Mouse (Mus musculus): ENCODE results near the gene Gm4070. TPM values are rescaled to one million over a fixed set of nuclear protein-coding genes. Genes with fewer than 3 reads are reported as not detected.
"Not testable (repeated sequence)": the region's sequence is repeated elsewhere in the genome, so short reads cannot be mapped to it uniquely, and the experiment has no call there.

Gene Gm4070
- polyA plus RNA-seq (2012; rRNA removed) (0.17 and 0.63 TPM in 2 replicates), polyA plus RNA-seq (2014; fragmentation: Nextera tagmentation; extraction: Ambion mirVana) (0.48 TPM in 1 of 2 replicates, not detected in the other)

GRCm38 (mm10) chr7:105953812-105954211 lies at the start of gene Gm4070:
TSS of gene Gm4070 (minus strand) at chr7:105953967.
- H3K9me3 ChIP-seq (ENCODE audit: control insufficient read depth, low read length); H3K27me3 ChIP-seq (ENCODE audit: control insufficient read depth, insufficient read depth, low read length); H3K4me3 ChIP-seq (replicated peaks; ENCODE audit: low read length); H3K9ac ChIP-seq (ENCODE audit: low read depth, low read length, severe bottlenecking); H3K27ac ChIP-seq (replicated peaks; ENCODE audit: low read depth, low read length); H3K36me3 ChIP-seq (ENCODE audit: control insufficient read depth, insufficient read depth, low read length); ATAC-seq (ENCODE audit: low FRiP score, low read depth); DNase-seq (ENCODE audit: low spot score); H3K4me2 ChIP-seq (replicated peaks; ENCODE audit: low read depth, low read length, severe bottlenecking); H3K4me1 ChIP-seq (ENCODE audit: control insufficient read depth, insufficient read depth, low read length): not testable (repeated sequence)
- WGBS, result 77% methylated on average over 1 of the region's 1 CpGs

- H3K4me3 ChIP-seq (replicated peaks; ENCODE audit: low read length); DNase-seq (ENCODE audit: low spot score); H3K27ac ChIP-seq (replicated peaks; ENCODE audit: low read depth, low read length); ATAC-seq (ENCODE audit: low FRiP score, low read depth); H3K9ac ChIP-seq (ENCODE audit: low read depth, low read length, severe bottlenecking); H3K4me2 ChIP-seq (replicated peaks; ENCODE audit: low read depth, low read length, severe bottlenecking); H3K4me1 ChIP-seq (ENCODE audit: control insufficient read depth, insufficient read depth, low read length); H3K27me3 ChIP-seq (ENCODE audit: control insufficient read depth, insufficient read depth, low read length); H3K9me3 ChIP-seq (ENCODE audit: control insufficient read depth, low read length); H3K36me3 ChIP-seq (ENCODE audit: control insufficient read depth, insufficient read depth, low read length): not testable (repeated sequence)
Observed at GRCm38 (mm10) chr7:105954540-105954939, 773 bp upstream of the Gm4070 start.

- H3K27ac ChIP-seq (replicated peaks; ENCODE audit: low read depth, low read length); ATAC-seq (ENCODE audit: low FRiP score, low read depth); H3K36me3 ChIP-seq (ENCODE audit: control insufficient read depth, insufficient read depth, low read length); H3K27me3 ChIP-seq (ENCODE audit: control insufficient read depth, insufficient read depth, low read length); H3K4me2 ChIP-seq (replicated peaks; ENCODE audit: low read depth, low read length, severe bottlenecking); DNase-seq (ENCODE audit: low spot score); H3K4me1 ChIP-seq (ENCODE audit: control insufficient read depth, insufficient read depth, low read length); H3K4me3 ChIP-seq (replicated peaks; ENCODE audit: low read length); H3K9ac ChIP-seq (ENCODE audit: low read depth, low read length, severe bottlenecking); H3K9me3 ChIP-seq (ENCODE audit: control insufficient read depth, low read length): not testable (repeated sequence)
- WGBS, result no CpG with 5 or more reads among the region's 5 CpGs
Observed at GRCm38 (mm10) chr7:105952408-105952807, 1.4 kb downstream of the Gm4070 start.

- not testable (repeated sequence) for H3K27me3 ChIP-seq (ENCODE audit: control insufficient read depth, insufficient read depth, low read length); H3K36me3 ChIP-seq (ENCODE audit: control insufficient read depth, insufficient read depth, low read length); H3K9ac ChIP-seq (ENCODE audit: low read depth, low read length, severe bottlenecking); H3K9me3 ChIP-seq (ENCODE audit: control insufficient read depth, low read length); H3K27ac ChIP-seq (replicated peaks; ENCODE audit: low read depth, low read length); DNase-seq (ENCODE audit: low spot score); H3K4me3 ChIP-seq (replicated peaks; ENCODE audit: low read length); H3K4me1 ChIP-seq (ENCODE audit: control insufficient read depth, insufficient read depth, low read length); ATAC-seq (ENCODE audit: low FRiP score, low read depth); H3K4me2 ChIP-seq (replicated peaks; ENCODE audit: low read depth, low read length, severe bottlenecking)
- WGBS, result 75% methylated on average over 1 of the region's 3 CpGs
Observed at GRCm38 (mm10) chr7:105945238-105945637, 8.5 kb downstream of the Gm4070 start.

GRCm38 (mm10) chr7:105932132-105932531 lies 21.6 kb downstream of the Gm4070 start:
- not testable (repeated sequence) for H3K4me3 ChIP-seq (replicated peaks; ENCODE audit: low read length); H3K9ac ChIP-seq (ENCODE audit: low read depth, low read length, severe bottlenecking); H3K27ac ChIP-seq (replicated peaks; ENCODE audit: low read depth, low read length); DNase-seq (ENCODE audit: low spot score); H3K27me3 ChIP-seq (ENCODE audit: control insufficient read depth, insufficient read depth, low read length); H3K9me3 ChIP-seq (ENCODE audit: control insufficient read depth, low read length); H3K4me1 ChIP-seq (ENCODE audit: control insufficient read depth, insufficient read depth, low read length); H3K4me2 ChIP-seq (replicated peaks; ENCODE audit: low read depth, low read length, severe bottlenecking); ATAC-seq (ENCODE audit: low FRiP score, low read depth); H3K36me3 ChIP-seq (ENCODE audit: control insufficient read depth, insufficient read depth, low read length)
- no CpG with 5 or more reads among the region's 1 CpGs for whole genome bisulfite sequencing

GRCm38 (mm10) chr7:105883588-105884336 lies 70.0 kb downstream of the Gm4070 start:
- H3K27me3 ChIP-seq (ENCODE audit: control insufficient read depth, insufficient read depth, low read length); H3K9ac ChIP-seq (ENCODE audit: low read depth, low read length, severe bottlenecking); H3K4me3 ChIP-seq (replicated peaks; ENCODE audit: low read length); H3K9me3 ChIP-seq (ENCODE audit: control insufficient read depth, low read length); H3K4me2 ChIP-seq (replicated peaks; ENCODE audit: low read depth, low read length, severe bottlenecking); H3K27ac ChIP-seq (replicated peaks; ENCODE audit: low read depth, low read length); H3K36me3 ChIP-seq (ENCODE audit: control insufficient read depth, insufficient read depth, low read length); DNase-seq (ENCODE audit: low spot score); ATAC-seq (ENCODE audit: low FRiP score, low read depth); H3K4me1 ChIP-seq (ENCODE audit: control insufficient read depth, insufficient read depth, low read length): not testable (repeated sequence)
- 80% methylated on average over 1 of the region's 2 CpGs for WGBS

GRCm38 (mm10) chr7:105879717-105880484 lies 73.9 kb downstream of the Gm4070 start:
- not testable (repeated sequence) for H3K4me2 ChIP-seq (replicated peaks; ENCODE audit: low read depth, low read length, severe bottlenecking); H3K9ac ChIP-seq (ENCODE audit: low read depth, low read length, severe bottlenecking); H3K36me3 ChIP-seq (ENCODE audit: control insufficient read depth, insufficient read depth, low read length); H3K4me3 ChIP-seq (replicated peaks; ENCODE audit: low read length); H3K27ac ChIP-seq (replicated peaks; ENCODE audit: low read depth, low read length); DNase-seq (ENCODE audit: low spot score); H3K27me3 ChIP-seq (ENCODE audit: control insufficient read depth, insufficient read depth, low read length); H3K4me1 ChIP-seq (ENCODE audit: control insufficient read depth, insufficient read depth, low read length); ATAC-seq (ENCODE audit: low FRiP score, low read depth); H3K9me3 ChIP-seq (ENCODE audit: control insufficient read depth, low read length)
- WGBS, result 72% methylated on average over 1 of the region's 2 CpGs
